Mouse (Mus musculus) cerebellum, postnatal 10 days (tissue): ENCODE results near the gene Gm20388.

Source experiments
- DNase-seq, 2 experiments: peaks; one replicate each; pipeline ENCODE4 v3.0.0; 2021; ENCODE audit warnings: mixed read lengths in 2 of 2

The Gm20388 gene

DNA sequence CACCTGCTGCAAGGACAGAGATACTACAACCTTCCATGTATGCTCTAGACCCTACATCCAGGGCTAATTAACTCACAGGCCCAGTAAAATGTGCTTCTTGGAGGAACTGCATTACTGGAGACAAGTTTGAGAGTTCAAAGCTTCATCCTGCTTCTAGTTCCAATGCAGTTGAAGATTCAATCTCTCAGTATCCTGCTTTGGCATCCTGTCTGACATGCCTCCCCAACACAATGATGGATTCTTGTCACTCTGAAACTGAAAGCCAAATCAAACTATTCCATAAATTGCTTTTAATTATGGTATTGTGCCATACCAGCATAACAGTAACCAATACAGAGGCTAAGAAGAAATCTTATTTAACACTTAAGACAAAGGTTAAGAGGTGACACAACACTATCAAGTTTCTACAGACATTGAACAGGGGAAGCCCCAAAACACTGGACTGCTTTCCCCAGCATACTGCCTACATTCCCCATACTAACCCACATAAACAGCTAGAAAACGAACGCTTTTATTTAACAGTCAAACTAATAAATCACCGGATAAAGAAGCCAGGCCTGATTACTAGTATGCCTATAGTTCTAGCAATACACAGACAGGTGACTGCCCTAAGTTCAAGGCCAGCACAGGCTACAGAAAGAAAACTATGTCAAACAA lies 3059.5 kb downstream of the Gm20388 start:
- no peak for DNase-seq

- DNase-seq, result no peak
Measured at GRCm38 (mm10) chr8:122976046-122976445, 3065.4 kb downstream of the Gm20388 start.

DNA sequence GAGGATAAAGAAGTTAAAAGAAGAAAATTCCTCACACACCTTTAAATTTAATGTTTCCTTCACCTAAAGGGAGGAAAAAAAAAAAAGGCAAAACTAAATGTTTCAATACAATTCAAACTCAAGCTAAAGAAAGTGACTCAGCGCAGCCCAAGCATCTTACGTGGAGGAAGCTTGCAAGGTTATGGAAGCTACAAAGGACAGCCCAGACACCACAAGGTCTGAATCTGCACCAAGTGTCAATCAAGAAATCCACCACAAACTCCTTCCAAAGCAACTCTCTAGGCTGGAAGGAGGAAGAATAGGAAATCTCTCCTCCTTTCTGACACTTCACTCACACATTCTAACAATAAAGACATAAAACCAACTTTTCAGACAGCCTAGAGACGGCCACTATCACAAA lies 3068.8 kb downstream of the Gm20388 start:
- no peak for DNase-seq

GRCm38 (mm10) chr8:122979865-122980509 lies 3069.3 kb downstream of the Gm20388 start:
- DNase-seq, result no peak

GRCm38 (mm10) chr8:122981646-122982045 lies 3071.0 kb downstream of the Gm20388 start:
- no peak for DNase-seq

- no peak for DNase-seq
Measured at GRCm38 (mm10) chr8:122983178-122983942, 3072.7 kb downstream of the Gm20388 start.

GRCm38 (mm10) chr8:122984175-122984574 lies 3073.5 kb downstream of the Gm20388 start:
- no peak for DNase-seq

DNA sequence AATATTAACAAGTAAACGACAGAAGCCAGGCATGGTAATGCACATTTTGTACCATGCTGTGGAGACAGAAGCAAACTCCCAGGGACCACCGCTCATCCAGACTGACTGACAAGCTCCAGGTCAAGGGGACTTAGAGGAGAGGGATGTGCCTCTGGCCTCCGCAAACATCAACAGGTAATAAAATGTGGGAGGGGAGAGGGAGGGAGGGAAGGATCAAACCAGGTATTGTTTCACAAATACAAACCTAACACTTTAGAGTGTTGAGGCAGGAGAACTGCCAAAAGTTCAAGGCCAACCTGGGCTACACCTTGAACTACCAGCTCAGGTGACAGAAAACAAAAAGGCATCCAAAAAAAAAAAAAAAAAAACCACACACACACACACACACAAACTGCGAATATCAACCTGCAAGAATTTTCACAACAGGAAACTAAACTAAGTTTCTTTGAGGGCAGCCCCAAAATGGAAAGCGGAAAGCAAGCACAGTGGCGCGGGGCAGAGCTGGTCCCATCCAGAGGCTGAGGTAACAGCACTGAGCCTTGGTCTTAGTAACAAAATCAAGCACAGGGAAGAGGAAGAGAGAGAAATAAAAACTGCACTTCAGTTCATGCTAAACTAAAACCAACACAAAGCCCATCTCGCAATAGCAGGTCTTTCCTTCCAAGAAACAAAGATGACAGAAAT lies 3076.0 kb downstream of the Gm20388 start:
- no peak for DNase-seq

- DNase-seq, result no peak
Measured at GRCm38 (mm10) chr8:122987255-122987654, 3076.6 kb downstream of the Gm20388 start.

DNA sequence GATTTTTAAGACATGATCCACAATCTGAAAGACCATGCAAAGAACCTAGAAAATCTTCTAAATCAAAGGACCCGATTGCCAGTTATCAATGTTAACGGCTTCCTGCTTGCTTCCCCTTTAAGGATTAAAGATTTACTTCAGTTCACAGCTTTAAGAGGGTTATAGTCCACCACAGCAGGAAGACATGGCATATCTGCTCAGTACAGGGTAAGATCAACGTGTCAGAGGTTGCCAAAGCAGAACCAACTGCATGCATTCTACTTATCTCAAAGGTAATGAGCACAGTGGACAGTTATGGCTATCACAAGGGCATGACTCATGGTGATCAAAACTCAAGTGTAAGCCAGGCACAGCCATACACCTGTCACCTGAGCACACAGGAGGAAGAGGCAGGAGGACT lies 3078.3 kb downstream of the Gm20388 start:
- DNase-seq, result no peak

DNA sequence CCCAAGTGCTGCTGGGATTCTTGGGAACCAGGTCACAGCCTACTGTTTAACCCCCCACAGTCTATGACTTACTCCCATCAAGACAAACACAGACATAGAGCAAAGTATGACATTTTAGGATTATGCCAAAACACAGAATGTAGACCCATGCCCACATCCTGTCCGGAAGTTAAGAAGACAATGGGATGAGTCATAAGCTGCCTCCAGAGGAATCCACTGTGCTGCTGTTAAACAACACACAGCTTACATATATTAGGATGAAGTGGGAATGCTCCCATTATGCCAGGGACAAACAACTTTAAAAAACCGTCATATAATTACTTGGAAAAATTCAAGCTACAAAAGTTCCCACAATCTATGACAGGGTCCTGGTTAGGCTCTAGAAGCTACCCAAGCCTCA lies 3079.3 kb downstream of the Gm20388 start:
- no peak for DNase-seq

GRCm38 (mm10) chr8:122991368-122991767 lies 3080.7 kb downstream of the Gm20388 start:
- no peak for DNase-seq

- no peak for DNase-seq
Measured at GRCm38 (mm10) chr8:122992296-122992695, 3081.7 kb downstream of the Gm20388 start.

- no peak for DNase-seq
Measured at GRCm38 (mm10) chr8:122993031-122993430, 3082.4 kb downstream of the Gm20388 start.

DNA sequence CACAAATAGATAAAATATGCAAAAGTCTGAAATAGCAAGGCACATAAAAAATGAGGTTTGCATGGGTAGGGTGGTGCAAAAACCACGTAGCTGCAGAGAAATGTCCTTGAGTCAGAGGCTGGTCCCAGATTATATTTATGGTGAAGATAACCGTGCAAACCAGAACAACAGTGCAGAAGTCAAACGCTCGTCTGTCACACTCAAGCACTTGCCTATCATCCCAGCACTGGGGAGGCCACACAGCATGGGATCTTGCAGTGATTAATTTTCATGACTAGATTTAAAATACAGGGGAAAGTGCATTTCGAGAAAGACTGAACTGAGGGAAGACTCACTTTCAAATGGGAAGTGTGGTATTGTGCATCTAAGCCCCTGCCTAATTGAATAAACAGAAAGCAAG lies 3083.1 kb downstream of the Gm20388 start:
- DNase-seq, result no peak

- no peak for DNase-seq
Measured at GRCm38 (mm10) chr8:122997963-122998362, 3087.3 kb downstream of the Gm20388 start.

- no peak for DNase-seq
Measured at GRCm38 (mm10) chr8:123000311-123000710, 3089.7 kb downstream of the Gm20388 start.

- DNase-seq, result no peak
Measured at GRCm38 (mm10) chr8:123004033-123004922, 3093.6 kb downstream of the Gm20388 start.

DNA sequence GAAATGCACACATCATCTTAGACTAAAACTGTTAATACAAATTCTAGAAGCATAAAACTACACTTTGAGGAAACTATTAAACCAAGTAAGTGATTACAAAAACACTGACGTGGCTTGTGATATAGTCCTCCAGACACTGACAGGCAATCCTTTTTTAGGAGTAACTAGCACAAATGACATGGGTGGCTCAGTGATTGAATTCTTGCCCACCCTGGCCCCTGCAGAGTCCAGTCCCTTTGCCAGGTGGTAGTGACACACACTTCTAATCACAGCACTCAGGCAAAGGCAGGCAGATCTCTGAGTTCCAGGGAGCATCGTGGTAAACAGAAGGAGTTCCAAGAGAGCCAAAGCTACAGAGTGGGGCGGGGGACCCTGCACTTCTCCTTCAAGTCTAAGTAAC lies 3094.7 kb downstream of the Gm20388 start:
- DNase-seq, result peak; percentile 33 to 61

DNA sequence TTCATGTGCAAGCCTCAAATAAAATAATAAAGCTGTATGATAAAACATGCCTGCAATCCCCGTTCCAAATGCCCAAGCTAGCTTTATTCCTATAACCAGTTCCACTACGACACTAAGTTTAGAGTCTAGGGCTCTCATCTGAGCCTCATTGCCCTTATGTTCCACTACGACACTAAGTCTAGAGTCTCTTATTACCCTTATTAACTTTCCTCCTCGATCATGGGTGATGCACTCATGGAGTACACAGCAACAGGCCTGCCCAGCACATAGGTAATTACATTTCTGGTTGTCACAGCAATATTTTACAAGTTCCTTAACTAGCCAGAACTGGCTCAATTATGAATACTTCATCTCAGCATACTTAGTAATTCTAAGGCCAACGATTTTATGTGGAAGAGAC lies 3095.2 kb downstream of the Gm20388 start:
- DNase-seq, result no peak

GRCm38 (mm10) chr8:123011321-123011720 lies 3100.7 kb downstream of the Gm20388 start:
- DNase-seq, result no peak

- no peak for DNase-seq
Measured at GRCm38 (mm10) chr8:123014429-123014828, 3103.8 kb downstream of the Gm20388 start.
